Mouse (Mus musculus): Measurements from ENCODE around the gene Fer1l4.

- TF ChIP-seq POLR2A (IDR thresholded peaks at IDR 0.05; ENCODE audit: low read depth, low read length) (no peak), CTCF (IDR thresholded peaks at IDR 0.05; ENCODE audit: extremely low read depth, insufficient read depth, insufficient read length, insufficient replicate concordance) (no peak)
These were observed 67.0 kb downstream of the Fer1l4 start for GRCm38 (mm10) chr2:155985776-155986175.
